Mouse (Mus musculus): Measurements from ENCODE around the gene Ppp1r9b.

Gene Ppp1r9b
- long read RNA-seq, experiment 1, partial matches to known transcripts = 4 of 4 reads
- long read RNA-seq, experiment 1, other reads (novel, unspliced or antisense) = 0 of 4 reads
- long read RNA-seq, experiment 2, partial matches to known transcripts = 1 of 7 reads
- long read RNA-seq, experiment 2, other reads (novel, unspliced or antisense) = 6 of 7 reads

DNA sequence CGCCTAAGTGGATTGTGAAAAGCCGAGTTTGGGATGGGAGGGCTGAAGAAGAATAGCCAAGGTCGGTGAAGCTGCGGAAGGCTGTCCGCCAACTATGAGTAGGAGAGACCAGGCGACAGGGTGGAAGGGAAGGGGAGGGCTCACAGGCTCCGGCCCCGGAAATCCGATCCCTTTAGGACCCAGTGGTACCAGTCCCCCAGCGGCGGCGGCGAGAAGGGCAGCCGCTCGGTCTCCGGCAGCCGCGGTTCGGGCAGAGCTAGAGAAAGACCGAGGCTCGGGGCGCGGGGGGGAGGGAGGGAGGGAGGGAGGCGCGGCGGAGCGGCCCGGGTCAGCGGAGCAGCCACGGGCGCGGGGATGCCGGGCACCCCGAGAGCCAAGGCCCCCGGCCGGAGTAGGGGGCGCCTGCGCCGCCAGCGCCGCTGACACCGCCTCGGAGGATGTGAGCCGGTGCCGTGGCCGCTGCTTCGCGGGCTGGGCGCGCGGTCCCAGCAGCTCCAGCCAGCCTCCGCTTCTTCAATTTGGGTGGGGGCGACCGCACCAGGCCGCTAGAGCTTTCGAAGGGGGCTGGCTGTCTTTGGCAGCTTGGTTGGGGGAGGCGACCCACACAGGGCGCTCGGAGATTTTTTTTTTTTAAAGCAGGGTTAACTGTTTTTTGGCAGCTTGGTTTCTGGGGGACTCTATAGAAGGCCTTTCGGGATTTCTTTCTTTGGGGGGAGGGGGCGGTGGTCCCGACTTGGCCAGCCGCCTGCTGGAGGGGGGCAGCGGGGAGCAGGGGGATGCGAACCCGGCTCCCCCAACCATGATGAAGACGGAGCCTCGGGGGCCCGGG, at the start of gene Ppp1r9b:
Gene Ppp1r9b (plus strand): TSS at position 287 of the 829 bp plus-strand sequence.
- intact Hi-C loops (cut with DNase I) = no loop called here

DNA sequence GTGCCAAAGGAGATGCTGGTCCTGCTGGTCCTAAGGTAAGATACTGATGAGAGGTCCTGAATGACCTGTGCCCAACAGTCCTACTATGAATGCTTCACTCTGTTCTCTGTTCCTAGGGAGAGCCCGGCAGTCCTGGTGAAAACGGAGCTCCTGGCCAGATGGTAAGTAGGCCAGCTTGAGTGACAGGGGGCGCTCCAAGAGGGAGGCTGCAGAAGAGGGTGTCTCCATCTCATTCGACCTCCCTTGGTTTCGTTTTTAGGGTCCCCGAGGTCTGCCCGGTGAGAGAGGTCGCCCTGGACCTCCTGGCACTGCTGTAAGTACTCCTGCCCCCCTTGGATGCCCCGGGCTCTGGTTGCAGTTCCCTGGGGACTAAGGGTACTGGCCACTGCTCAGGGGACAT, 49.7 kb upstream of the Ppp1r9b start:
- intact Hi-C loops (cut with DNase I) = no loop called here

DNA sequence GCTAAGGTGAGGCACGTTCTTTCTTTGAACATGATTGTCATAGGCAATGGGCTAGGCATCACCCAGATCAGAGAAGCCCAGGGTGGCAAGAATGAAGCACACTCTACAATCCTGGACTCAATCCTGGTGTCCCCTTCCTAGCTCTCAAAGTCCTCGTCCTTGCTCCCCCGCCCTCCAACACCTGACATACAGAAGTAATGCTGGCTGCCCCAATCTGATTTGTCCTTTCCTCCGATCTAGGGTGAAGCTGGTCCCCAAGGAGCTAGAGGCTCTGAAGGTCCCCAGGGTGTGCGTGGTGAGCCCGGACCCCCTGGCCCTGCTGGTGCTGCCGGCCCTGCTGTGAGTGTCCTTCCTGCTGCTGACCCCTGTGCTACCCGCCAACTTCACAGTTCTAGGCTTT, 49.1 kb upstream of the Ppp1r9b start:
- intact Hi-C loops (cut with DNase I) = no loop called here

DNA sequence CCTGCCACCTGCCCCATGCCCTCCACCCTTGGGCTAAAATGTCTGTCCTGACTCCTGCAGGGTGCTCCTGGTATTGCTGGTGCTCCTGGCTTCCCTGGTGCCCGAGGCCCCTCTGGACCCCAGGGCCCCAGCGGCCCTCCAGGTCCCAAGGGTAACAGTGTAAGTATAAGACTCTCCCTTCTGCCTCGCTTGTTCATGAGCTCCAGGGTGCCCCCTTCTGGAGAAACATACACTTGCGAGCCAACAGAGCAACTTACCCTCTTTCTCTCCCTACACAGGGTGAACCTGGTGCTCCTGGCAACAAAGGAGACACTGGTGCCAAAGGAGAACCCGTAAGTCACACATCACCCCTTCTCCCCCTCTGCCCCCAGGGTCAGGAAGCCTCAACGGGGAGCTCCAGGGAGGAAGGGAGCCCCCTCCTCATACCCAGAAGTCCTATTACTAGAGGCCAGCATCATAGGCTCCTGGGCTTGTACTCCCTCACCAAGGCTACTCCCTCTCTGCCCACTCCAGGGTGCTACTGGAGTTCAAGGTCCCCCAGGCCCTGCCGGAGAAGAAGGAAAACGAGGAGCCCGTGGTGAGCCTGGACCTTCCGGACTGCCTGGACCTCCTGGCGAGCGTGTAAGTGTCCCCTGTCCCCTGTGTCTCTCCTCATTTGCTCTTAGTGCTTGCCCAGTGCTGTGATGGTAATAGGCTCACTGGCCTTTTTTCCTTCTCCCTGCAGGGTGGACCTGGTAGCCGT, 48.4 kb upstream of the Ppp1r9b start:
- intact Hi-C loops (cut with DNase I) = no loop called here

DNA sequence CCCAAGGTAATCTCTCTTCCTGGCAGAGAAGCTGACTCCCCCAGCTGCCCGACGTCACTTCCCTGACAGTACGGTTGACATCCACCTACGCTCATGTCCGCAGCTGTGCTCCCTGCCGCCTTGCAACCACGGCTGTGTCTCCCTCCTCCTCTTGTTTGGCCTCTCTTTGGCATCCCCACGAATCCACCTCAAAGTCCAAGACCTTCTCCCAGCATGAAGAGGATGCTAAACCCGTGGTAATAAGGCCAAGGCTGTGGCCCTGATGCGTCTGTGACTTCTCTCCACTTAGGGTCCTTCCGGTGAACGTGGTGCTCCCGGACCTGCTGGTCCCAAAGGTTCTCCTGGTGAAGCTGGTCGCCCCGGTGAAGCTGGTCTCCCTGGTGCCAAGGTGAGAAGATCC, 47.8 kb upstream of the Ppp1r9b start:
- intact Hi-C loops (cut with DNase I) = no loop called here

DNA sequence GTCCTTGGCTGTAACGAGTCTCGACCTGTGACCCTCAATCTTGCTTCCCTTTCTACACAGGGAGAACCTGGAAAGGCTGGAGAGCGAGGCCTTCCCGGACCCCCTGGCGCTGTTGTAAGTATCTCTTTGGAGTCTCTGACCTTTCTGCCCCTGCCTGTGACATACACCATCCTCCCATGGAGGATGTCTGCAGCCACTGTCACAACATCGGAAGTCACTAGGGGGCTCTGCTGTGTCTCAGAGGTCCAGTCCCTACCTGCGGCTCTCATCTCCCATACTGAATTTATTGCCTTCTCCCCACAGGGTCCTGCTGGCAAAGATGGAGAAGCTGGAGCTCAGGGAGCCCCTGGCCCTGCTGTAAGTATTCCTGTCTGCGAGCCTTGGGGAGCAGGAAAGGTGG, 46.5 kb upstream of the Ppp1r9b start:
- intact Hi-C loops (cut with DNase I) = no loop called here

DNA sequence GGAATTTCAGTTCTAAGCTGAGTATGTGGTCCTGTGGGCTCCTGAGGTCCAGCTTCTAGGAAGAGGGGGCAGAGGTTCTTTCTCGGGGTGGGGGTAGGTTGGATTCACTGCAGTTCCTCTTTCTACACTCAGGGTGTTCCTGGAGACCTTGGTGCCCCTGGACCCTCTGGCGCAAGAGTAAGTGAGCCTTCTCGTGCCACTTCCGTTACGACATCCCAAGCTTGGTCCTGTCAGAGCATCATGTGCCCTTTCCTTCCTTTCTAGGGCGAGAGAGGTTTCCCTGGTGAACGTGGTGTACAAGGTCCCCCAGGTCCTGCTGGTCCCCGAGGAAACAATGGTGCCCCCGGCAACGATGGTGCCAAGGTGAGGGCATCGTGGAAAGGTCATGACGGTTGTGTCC, 45.6 kb upstream of the Ppp1r9b start:
- intact Hi-C loops (cut with DNase I) = no loop called here

DNA sequence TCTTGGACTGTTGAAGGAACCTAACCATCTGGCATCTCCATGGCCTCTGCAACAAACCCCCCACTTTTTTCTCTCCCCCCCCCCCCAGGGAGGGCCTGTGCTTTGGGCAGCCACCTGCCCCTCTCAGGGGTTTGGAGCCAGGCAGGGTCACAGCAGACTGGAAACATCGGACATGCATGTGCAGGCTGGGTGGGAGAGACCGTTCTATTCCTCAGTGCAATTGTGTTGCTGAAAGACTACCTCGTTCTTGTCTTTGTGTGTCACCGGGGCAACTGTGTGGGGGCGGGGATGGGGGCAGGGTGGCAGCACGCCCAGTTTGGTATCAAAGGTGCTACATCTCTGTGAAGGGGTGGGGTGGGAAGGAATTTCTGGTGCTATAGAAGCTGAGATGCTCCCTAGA, 38.7 kb upstream of the Ppp1r9b start:
- intact Hi-C loops (cut with DNase I) = no loop called here

DNA sequence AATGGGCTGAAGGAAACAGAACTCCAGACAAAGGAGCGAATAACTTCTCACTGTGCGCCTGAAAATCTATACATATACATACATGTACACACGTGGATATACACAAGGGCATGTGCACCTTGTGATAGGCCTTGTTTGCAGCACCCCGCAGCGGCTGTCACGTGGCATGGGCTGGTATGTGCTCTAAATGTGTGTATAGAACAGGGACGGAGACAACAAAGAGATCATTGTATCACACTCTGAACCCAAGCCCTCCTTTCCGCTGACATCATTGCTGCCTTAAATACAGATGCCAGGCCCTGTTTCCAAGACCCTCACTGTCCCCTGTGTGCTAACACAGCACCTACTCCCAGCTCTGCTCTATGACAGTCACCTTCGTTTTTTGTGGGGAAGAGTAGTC, 35.7 kb upstream of the Ppp1r9b start:
- intact Hi-C loops (cut with DNase I) = no loop called here

DNA sequence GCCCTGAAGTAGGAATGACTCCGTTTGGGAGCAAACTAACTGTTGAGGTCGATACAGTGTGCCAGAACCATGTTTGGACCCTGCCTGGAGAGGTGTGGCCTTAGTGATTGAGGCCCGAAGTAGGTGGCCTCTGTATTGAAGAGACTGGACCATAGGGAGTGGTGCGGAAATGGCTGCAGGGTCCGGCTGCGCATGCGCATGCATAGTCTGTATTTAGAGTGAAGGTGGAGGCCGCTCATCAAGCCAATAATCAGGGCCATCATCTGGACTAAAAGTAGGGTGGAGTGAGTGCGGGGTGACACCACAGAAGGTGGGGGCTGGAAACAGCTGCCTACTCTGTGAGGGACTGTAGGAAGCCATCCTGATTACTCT, 33.2 kb upstream of the Ppp1r9b start:
- intact Hi-C loops (cut with DNase I) = no loop called here

DNA sequence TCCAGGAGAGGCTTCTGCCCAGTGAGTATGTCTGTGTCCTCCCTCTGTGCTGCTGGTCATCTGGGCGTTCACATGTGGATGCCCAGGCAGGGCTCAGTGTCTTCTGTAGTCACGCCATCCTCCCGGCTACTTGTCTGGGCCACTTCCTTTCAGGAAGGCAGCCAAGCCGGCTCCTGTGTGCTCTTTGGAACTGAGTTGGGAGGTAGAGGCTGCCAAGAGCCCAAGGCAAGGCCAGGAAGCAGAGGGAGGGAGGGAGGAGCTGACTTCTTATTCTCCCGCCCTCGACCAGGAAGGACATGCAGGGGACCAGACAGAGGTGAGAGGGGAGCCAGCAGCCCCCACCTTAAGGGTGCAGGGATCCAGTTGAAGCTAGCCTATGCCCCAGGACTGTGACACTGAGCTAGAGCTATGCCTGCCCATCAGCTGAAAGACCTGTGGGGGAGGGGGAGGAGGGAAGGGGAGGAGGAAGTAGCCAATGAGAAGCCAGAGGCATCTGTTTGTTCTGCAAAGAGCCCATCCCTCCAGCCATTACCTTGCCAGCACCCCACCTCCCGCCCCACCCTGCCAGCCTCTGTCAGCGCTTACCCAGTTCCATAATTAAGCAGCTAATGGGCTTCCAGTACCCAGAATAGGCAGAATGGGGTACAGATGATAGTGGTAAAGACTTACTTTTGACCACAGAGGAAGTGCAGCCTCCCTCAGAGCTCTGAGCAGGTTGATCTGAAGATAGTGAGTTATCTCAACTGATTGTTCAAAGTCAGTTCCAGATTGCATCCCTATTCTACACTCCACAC, 32.6 kb upstream of the Ppp1r9b start:
- intact Hi-C loops (cut with DNase I) = no loop called here

DNA sequence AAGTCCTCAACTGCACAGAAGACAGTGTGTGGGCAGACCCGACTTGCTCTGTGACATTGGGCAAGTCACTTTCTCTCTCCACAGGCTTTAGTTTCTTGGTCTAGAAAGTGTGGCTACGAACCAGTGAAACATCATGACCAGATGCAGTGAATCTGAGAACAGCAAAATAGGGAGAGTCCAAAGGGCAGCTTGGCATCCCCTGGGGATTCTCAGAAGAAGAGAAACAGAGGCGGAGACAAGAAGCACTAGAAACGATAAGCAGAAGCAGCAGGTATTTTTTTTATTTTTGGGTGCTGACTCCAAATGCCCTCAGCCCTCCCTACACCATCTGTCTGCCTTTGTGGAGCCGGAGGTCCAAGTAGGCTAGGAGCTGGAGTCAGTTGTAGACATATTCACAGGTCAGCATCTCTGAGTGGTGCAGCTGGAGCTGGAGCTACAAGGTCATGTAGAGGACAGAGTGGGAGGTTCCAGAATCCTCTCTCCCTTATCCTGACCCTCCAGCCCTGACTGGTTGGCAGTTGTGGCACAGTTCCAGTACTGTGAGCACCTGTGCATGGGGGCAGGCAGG, 28.2 kb upstream of the Ppp1r9b start:
- intact Hi-C loops (cut with DNase I) = no loop called here

DNA sequence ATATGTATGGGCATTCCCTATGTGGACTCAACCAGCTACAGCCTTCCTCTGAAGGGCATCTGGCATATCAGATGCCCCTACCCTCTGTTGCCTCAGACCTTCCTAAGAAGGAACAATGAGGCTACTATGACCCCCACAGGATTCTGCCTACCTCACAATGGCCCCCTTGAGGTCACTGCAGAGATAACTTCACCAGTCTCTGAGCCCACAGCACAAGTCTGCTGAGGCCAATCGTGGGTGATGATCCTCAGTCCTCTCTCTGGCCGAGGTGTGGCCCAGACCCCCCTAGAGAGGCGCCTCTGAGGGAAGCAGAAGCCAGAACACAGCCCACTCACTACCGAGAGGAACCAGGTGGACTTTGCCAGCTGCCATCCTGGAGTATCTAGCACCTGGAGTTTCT, 23.4 kb upstream of the Ppp1r9b start, which contains the start of gene Hils1:
Gene Hils1 (plus strand): TSS at position 175 of the 400 bp plus-strand sequence.
- intact Hi-C loops (cut with DNase I) = no loop called here

DNA sequence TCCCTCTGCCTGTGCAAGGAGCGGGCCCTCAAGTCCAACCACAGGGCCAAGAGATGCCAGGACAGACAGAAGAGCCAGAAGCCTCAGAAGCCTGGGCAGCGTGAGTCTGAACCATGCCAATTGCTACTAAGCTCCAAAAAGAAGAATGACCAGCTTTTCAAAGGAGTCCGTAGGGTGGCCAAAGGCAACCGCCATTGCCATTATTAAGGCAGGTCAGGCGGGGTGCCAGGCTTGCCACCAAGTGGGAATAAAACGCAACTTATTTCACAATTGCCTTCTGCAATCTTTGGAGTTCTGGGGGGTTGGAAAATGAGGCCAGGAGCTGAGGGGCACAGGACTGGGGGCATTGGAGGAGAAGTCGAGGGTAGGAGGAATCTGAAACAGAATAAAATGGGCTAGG, 22.6 kb upstream of the Ppp1r9b start:
- intact Hi-C loops (cut with DNase I) = no loop called here

DNA sequence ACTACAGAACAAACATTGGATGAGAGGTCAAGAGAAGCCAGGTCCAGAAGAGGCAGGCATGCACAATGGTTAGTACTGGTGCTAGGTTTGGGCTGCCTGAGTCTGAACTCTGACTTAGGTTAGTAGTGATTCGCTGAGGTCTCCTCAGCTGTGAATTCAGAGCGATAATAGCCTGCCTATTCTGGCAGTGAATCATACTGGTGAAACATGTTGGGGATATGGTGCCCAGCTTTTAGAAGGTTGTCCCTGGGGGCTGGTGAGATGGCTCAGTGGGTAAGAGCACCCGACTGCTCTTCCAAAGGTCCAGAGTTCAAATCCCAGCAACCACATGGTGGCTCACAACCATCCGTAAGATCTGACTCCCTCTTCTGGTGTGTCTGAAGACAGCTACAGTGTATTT, 21.1 kb upstream of the Ppp1r9b start:
- intact Hi-C loops (cut with DNase I) = loop anchor here (1.0 kb wide), 1 partner anchor 30 kb away; no protein-coding TSS in a partner anchor

DNA sequence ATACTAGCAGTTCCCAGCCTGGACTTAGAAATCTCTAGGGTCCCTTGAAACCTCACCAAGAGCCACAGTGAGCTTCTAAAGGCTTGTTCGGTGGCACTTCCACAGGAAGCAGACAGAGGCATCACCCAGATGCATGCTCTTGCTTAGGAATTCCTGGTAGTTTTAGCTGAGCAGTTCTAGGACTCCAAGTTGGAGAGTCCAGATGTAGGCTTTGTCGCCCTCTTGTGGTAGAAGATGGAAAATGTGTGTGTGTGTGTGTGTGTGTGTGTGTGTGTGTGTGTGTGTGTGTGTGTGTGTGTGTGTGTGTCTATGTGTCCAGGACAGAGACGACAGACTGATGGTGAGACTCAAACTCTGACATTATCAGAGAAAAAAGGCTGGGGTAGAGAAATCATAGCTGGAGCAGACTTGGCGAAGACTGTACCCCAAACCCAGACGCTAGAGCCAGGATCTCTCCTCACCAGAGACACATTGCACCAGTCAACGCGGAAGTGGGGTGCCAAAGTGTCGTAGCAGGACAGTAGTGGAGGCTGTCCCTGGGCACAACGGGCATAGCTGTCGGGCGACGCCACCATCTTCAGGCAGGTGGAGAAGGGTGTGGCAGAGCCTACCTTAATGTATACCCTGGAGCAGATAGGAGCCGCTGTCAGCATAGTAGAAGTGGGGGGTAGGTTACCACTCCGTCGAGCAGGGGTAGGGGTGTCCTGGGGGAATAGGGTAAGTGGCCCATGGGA, 20.5 kb upstream of the Ppp1r9b start:
- intact Hi-C loops (cut with DNase I) = loop anchor here (1.0 kb wide), 1 partner anchor 31 kb away; no protein-coding TSS in a partner anchor

DNA sequence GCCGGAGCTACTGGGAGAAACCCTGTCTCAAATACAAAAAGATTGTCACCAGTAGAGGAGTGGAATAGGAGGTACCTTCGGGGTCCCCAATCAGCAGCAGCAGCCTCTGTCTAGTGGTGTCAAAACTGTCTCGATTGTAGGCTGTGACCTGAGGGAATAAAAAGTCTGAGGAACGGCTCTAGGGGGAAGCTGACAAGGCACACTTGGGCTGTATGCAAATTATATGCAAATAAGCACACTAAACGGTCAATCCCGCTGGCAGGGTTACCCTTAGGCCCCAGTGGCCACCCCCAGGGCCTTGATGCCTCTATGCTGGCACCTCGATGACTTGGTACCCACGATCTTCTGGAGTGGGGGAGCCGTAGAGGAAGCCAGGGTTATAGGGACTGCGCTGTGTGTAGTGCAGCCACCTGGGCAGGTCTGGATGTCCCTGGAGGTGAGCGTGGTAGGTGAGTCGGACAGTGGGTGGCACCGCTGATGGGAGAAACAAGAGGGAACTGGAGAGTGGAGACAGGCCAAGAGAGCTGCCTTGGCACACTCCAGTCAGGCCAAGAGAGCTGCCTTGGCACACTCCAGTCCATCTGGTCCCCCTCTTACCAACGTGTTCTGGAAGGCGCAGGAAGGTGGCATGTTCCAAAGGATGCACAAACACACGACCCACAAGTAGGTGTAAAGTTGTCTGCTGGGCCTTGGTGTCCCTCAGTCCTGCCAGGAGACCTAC, 18.8 kb upstream of the Ppp1r9b start:
- intact Hi-C loops (cut with DNase I) = no loop called here

DNA sequence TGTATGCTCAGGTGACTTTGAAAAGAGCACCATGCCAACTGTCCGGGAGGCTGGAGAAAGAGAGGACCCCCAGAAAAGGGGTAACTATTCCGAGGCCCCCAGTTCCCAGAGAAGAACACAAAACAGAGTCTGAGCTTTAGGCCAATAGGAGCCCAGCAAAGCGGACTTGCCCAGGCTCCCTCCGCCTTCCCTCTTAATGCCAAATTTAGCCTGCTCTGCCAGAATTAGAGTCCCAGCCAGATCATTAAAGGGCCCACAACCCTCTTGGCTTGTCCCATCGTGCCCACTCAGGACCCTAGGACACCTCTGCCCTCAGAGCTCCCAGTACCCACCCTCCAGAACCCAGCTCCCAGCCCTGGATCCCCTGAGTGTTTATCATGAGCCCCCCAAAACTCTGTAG, 17.9 kb upstream of the Ppp1r9b start:
- intact Hi-C loops (cut with DNase I) = no loop called here

DNA sequence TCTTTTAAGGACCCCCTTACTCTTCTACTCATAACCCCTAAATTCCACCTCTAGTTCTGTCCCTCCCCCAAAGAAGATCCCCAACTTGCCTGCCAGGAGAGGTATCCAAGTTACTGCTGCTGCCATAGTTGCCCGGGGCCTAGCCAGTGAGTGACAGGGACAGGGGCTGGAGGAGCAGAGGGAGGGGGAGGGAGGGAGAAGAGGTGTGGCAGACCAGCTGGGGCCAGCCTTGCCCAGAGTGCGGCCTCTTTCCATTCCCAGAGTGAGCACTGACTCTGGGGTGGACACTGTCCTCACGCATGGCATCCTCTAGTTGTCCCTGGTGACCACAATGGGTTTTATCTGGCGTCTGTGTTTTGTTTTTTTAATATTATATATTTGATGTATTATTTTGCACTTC, 17.5 kb upstream of the Ppp1r9b start:
- intact Hi-C loops (cut with DNase I) = no loop called here

DNA sequence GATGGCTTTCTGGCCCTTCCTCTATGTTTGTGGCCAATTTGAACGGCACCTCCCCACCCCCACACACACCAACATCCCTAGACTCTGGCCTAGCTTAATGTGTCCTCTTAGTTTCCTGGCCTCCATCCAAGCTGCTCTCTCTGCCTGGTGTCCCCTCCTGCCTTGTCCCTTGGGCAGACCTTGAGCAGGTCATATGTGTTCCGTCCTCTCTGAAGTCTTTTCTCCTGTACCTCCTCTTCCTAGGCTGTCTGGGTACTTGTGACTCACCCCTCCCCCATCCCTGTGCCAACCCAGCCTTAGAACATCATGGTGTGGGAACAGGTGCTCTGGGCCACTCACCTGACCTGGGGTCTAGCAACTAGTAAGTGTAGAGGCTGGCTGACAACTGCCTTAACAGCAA, 15.9 kb upstream of the Ppp1r9b start:
- intact Hi-C loops (cut with DNase I) = no loop called here
